16 mouse cellular contexts compared by ENCODE assay signal in genomic region chr19:56897654-56898053, GRCm38 (mm10). TPM values are rescaled to one million over a fixed set of nuclear protein-coding genes. Genes with fewer than 3 reads are reported as not detected.
"Had no signal": no experiment of that assay in that cellular context is flagged by ENCODE, and none has a peak within 500 bp of the region (broad histone marks: within the 10 kb centered on the region; RNA-seq: fewer than 3 reads in every experiment).

No protein-coding gene starts in this region.

- DNase-seq: lung, embryonic 14.5 days; lung, postnatal 10 days; lung, postnatal 4 days; thymus, adult 2 months; thymus, postnatal 25 days had no signal

- H3K4me3 ChIP-seq: left cerebral cortex, adult 2 months; limb, embryonic 10.5 days; midbrain, embryonic 15.5 days; neural tube, embryonic 12.5 days had no signal

- ATAC-seq: midbrain, embryonic 15.5 days had no signal

- H3K36me3 ChIP-seq: limb, embryonic 10.5 days; midbrain, embryonic 15.5 days; neural tube, embryonic 12.5 days had no signal

- H3K27me3 ChIP-seq: midbrain, embryonic 15.5 days; neural tube, embryonic 12.5 days had no signal

- H3K4me1 ChIP-seq: midbrain, embryonic 15.5 days; neural tube, embryonic 12.5 days had no signal

- H3K27ac ChIP-seq: left cerebral cortex, adult 2 months; limb, embryonic 10.5 days; midbrain, embryonic 15.5 days; neural tube, embryonic 12.5 days; stomach, postnatal 0 days had no signal

- H3K9ac ChIP-seq: lung, embryonic 14.5 days; midbrain, embryonic 15.5 days; neural tube, embryonic 12.5 days had no signal

- H3K4me2 ChIP-seq: liver, embryonic 11.5 days; lung, embryonic 14.5 days; midbrain, embryonic 11.5 days; midbrain, embryonic 15.5 days; neural tube, embryonic 12.5 days had no signal

- H3K9me3 ChIP-seq: limb, embryonic 10.5 days; midbrain, embryonic 15.5 days; neural tube, embryonic 12.5 days had no signal

RNA-seq across cellular contexts. Expression of gene Vwa2, which starts 23.6 kb away (rescaled TPM):
- total RNA-seq: layer of hippocampus, adult 8-10 months; left cerebral cortex, adult 2 months; megakaryocyte, adult 5-6 weeks; monocyte, adult 5-6 weeks; neutrophil, adult 5-6 weeks had no signal
